Mouse (Mus musculus) adrenal gland, postnatal 25 days (tissue): Measurements from ENCODE around the gene Ttc36. TPM values are rescaled to one million over a fixed set of nuclear protein-coding genes. Genes with fewer than 3 reads are reported as not detected.

Source experiments
- DNase-seq: peaks from one replicate; pipeline ENCODE4 v3.0.0; 2021; ENCODE audit warnings: mixed read lengths
- long read RNA-seq: library from polyadenylated mRNA; stranded (forward); transcript quantifications from one replicate; pipeline ENCODE4 v2.0.0, GENCODE M21; 2021
- total RNA-seq: library from RNA; stranded (reverse); gene quantifications from 2 replicates; pipeline ENCODE4 v1.2.3, GENCODE M21; 2021

Ttc36 gene
- 3.4 and 10.5 TPM in 2 replicates for total RNA-seq
- long read RNA-seq, transcript Ttc36-202 (2 exons, 470 nt): minor isoform, 8 of 211 reads
- long read RNA-seq, transcript Ttc36-201 (3 exons, 888 nt): major isoform, 196 of 211 reads
- long read RNA-seq, partial matches to known transcripts: 0 of 211 reads
- long read RNA-seq, other reads (novel, unspliced or antisense): 7 of 211 reads

DNA sequence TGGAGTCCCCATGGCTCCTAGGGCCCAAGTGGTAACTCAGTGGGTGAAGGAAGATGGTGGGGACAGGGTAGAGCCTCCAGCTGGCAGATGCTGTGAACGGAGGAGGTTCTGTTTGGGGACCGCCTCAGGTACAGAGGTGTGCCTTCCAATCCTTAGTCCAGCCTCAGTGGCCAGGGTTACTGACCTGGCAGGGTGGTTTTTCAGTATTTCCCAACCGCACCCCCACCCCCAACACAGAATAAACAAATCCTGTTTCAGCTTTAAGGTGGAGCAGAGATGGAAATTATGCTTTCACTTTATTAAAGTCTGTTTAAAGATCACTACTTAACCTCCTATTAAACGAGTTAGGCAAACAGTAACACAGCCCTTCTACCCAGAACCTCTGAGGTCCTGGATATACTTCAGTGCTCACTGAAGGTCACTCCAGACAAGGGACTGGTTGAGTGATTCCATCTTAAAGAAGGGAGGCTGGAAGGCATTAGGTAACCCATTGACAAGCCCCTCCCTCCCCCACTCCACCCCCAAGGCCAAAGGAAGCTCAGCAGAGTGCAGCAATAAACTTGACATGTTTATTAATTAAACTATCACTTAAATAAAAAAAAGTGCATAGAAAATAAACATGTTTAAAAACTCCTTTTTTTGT is at the start of gene Ttc36:
Gene Ttc36, minus strand, starts transcription at position 265 of the 643 bp plus-strand sequence.
- DNase-seq: no peak

DNA sequence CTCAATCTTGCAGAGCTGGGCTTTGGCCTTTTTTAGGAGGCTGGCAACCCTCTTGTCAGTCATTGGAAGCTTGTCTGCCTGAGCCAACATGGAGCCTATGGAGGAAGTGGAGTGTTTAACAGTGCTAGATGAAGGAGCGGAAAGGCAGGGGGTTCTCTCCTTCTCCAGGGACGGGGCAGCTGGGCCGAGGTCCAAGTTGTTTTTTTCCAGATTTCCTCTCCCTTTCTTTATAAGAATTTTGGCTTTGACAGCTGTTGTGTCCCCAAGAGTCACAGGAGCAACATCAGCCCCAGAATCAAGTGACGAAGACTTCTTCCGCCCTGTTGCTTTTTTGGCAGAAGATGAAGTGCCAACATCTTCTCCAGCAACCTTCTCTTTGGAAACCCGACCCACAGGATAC is 44.6 kb upstream of the Ttc36 start:
- no peak for DNase-seq

DNA sequence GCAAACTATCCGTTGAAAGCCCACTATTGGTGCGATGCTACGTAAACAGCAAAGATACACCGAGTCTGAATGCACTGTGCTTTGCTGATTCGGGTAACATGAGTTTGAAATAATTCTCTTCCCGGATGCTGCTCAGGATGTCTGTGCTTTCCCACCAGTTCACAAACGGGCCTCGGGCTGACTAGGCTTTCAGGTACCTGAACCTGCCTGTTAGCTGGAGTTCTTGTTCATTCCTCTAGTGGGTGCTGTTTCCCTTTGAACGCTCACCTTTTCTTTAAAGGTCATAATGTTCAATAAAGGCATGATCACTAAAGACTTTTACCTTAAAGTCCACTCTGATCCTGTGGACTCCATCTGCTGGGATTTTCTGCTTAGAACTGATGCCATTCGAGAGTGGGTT is 38.4 kb upstream of the Ttc36 start:
- no peak for DNase-seq

DNA sequence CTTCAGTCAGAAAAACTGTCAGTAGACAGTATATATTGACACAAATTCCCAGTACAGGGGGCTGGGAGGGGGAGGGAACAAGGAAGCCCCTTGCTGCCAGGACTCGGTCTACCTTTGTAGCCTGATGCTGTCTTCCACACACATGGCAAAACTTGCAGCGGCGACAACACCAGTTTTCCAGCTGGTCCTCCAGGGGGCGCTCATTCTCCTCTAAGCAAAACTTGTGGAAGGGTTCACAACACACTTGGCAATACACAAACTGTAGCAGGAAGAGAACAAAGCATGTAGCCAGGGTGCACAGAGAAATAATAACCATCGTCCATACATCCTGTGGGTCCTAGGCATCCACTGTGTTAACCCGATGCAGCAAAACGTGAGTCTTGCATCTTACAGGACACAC is 33.6 kb upstream of the Ttc36 start:
- DNase-seq: peak; percentile 81

DNA sequence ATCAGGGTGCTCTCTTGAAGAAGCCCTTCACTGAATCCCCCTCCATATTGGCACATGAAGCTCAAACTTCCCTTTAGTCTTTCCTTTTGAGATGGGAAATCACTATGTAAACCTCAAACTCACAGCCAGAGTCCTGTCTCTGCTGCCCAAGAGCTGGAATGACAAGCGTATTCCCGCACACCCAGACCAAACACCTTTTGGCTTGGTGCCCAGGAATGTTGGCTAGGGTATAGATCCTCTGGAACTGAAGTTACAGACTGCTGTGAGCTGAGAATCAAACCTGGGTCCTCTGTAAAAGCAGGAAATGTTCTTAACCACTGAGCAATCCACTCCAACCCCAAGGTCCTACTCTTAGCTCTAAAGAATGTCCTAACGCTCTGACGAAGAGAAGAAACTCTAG is 29.5 kb upstream of the Ttc36 start:
- DNase-seq: peak; percentile 46

DNA sequence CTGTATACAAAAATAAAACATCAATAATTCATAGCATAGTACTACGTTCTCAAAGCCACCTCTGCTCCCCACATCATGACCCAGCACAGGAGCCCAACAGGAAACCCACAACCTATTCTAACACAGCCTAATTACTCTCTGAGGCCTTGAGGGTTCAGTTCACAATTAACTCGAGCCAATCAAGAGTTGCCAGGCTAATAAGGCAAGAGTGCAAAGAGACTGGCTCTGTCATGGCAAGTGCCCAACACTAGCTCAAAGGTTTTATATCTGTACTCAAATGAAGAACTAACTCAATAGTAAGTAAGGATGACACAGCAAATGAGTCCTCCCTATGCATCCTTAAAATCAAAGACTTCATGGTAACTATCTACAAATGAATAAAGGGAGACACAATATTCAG is 27.6 kb upstream of the Ttc36 start:
- no peak for DNase-seq

DNA sequence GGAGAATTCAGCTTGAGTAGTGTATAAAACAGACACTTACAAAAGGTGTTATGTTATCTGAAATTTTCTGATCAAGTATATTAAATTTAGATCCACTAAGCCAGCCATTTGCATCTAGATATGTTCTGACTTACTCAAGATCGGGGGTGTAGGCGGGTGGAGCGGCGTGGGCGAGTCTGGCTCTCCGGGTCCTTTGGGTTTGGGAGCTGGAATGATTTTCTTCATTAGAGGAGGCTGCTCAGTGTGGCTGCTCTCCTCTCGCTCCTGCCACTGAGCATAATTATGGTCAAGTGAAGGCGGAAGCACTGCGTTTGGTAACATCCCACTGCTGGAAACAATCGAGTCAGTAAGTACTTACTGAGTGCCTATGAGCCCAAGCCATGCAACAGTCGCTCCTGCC is 26.1 kb upstream of the Ttc36 start:
- DNase-seq: no peak

DNA sequence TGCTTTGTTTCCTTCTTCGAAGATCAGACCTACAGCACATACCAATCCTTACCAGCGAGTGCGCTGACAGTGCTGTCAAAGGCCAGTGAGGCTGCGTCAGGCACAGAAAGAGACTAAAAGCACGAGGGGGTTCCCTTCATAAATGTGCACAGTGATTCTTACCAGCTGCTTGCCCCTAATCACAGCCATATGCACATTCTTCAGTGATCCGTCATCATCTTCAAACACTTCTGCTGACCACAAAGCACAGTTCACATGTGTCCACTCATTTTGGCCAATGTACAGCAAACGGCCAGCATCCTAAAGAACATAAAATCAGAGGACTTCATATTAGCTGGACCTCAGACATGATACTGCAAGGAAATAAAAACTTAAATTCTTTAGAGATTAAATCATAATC is 23.8 kb upstream of the Ttc36 start:
- DNase-seq: no peak

DNA sequence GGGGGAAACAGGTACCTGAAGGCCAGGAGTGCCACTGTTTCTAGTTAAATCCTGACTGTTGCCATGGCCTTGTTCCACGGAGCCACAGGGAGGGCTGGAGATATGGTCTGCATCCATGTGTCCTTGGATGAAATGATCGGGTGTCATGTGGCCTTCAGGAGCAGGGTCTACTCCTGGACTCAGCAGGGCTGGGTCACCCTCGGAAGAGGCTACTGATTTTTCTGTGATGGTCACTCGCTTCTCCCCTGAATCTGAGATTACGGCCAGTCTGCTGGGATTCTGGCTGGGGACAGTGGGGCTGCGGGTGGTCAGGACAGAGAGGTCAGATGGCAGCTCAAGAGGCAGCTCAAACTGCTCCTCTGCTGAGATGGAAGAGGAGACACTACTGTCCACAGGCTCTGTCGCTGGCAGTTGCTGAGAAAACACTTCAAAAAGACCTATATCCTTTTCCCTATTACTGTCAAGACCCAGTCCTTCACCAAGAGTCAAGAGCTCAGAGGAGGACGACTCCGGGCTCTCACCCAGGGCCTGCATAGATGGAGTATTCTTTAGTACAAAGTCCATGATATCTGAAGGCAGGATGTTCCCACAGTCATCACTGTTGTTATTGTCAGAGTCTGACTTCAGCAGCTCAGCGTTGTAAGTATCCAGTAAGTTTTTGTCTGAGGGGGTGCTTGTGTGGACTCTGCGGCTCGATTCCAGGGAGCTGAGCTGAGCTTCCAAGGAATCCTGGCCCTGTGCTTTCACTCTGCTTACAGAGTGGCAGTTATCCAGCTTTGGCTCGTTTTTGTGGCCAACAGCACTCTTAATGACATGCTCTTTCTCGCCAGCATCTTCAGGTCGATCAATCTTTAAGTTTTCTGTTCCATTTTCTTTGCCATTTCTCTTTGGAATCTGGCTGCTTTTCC is 17.3 kb upstream of the Ttc36 start:
- no peak for DNase-seq

DNA sequence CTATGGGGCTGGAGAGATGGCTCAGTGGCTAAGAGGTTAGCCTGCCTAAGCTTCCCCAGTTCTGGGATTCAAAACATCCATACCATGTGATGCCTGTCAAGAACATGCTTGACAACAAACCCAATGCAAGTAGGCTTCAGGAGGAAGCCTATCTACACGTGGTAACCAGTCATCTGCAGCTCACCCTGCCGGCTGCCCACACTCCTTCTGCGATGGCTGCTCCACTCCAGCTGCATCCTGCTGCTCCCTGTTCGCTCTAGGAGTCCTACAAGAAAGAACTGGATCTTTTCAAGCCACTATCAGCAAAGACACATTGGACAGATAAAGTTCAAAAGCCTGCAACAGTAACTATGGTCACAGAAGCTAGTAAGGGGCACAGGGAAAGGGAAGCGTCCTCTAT is 14.7 kb upstream of the Ttc36 start:
- DNase-seq: no peak

DNA sequence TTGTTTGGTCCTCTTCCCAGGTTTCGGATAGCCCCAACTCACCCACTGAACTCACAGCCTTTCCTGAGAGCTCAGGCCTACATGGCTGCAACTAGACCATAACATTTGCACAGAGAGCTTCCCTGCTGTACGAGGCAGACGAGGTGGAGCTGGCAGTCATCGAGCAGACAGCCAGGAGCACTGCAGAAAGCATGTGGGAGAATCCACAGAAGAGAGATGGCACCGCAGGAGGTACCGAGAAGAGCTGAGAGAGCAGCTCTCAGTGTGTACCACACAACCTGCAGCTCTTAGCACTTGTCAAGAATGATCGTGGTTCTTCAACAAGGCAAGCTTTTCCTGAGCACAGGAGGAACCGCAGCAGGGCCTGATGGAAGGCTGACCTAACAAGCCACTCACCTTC is 11.3 kb upstream of the Ttc36 start:
- no peak for DNase-seq

DNA sequence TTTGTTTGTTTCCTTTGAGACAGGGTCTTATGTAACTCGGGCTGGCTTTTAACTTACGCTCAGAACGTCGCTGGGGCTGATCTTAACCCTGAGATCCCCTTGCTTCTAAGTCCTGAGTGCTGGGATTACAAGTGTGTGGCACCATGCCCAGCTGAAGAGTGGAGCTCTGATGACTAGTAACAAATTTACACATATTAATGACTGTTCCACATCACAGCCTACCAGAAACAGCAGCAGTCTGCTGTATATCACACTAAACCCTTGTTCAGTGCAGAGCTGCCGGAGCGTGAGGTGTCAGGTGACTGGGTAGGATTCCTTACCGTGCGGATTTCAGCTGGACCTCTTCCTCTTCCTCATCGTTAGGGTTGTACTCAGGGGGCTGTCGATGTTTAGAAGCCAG is 7.4 kb upstream of the Ttc36 start:
- DNase-seq: no peak

DNA sequence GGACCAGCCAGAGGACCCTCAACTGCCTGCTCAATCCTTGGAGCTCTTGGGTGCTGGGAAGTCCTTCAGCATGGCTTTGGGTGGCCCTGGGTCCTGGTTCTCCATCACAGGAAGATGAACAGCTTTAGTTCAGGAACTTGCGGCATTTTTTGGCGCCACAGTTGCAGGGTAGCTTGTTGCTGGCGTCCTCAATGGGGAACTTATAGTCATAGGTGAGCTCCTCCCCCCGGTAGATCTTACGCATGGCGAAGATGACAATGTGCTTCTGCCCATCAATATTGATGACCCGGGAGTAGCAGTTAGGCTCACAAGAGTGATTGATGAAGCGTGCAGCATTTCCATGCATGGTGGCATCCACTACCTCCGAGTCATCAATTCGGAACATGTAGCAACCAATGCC is 4.9 kb upstream of the Ttc36 start:
- DNase-seq: no peak

DNA sequence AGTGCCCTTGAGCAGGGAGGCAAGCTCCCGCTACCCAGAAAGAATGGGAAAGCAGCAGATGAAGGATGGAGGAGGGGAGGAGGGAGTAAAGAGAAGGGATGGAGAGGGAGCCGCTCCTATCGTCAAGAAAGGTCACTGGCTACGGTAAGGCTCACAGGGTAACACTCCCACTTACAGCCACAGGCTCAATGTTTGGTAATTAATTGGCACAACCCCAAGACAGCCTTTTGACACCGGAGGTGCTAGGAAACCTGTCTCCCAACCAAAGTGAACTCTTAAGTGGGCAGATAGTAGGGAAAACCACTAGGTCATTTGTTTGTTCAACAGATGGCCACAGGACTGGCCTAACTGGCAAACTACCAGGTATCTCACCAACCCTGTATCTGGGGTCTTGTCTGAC is 4.3 kb upstream of the Ttc36 start:
- no peak for DNase-seq

DNA sequence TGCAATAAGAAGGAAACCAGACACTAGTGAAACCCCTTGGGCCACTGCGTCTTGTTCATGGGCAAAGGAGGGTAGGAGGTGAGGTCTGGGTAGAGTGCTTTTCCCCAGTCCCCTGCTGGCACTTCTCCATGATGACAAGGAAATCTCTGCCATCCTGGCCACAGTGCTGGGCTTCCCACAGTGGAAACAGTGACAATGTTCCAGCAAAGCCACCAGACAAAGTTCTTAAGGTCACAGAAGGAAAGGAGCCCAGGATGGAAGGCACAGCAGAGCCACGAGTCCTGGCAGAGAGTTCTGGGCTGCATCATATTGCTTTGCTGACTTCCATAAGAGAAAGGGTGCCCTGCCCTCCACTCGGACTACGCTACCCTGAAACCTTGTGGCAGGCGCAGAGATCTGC is 2.7 kb upstream of the Ttc36 start:
- DNase-seq: no peak

DNA sequence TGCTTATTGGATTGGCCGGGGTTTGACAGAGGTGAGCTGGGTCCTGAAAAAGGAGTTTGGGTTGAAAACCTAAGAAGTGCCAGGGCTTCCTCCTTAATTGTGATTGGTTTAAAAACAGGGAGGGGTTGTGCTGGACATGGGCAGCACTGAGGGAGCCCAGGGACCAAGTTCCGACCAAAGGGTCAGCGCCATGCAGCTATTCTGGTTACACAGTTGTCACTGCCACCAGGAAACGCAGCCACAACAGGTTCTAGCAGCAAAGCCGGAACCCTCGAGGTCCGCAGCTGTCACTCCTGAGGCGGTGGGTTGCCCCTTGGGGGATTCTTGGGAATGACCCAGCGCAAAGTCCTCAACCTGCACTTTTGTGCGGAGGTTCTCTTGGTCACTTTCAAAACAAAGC is 1.8 kb upstream of the Ttc36 start:
- no peak for DNase-seq

DNA sequence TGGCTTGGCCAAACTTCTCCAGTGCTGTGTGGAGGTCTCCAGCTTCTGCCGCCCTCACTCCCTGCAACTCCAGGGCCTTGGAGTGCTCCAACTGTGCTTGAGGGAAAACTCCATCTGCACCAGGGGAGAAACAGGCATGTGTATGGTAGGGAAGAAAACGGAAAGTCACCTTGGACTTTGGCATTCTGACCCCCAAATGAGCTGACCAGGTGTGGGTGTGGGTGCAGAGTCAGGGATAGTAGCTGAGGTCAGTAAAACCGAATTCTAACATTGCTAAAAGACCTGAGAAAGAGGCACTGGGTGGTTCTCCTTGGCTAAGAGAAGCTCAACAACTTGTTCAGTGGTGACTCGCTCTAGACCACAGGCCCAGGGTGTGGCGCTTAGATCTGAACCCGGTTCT is 1.2 kb downstream of the Ttc36 start:
- DNase-seq: no peak

DNA sequence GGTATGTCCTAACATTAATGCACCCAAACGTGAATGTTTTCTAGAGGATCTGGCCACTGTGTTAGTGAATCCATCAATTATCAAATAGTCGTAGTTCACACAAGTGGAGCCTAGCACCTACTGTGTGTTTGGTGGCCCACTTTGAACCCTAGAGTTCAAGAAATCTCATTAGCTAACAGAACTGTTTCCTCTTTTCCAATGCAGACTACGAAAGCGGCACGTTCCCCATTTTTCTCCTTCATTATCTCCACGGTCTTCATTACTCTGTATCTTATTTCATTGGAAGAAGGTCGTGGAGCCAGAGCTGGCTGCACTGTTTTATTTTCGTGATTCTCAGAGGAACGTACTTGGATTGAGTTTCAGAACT is 2.9 kb downstream of the Ttc36 start:
- DNase-seq: no peak

DNA sequence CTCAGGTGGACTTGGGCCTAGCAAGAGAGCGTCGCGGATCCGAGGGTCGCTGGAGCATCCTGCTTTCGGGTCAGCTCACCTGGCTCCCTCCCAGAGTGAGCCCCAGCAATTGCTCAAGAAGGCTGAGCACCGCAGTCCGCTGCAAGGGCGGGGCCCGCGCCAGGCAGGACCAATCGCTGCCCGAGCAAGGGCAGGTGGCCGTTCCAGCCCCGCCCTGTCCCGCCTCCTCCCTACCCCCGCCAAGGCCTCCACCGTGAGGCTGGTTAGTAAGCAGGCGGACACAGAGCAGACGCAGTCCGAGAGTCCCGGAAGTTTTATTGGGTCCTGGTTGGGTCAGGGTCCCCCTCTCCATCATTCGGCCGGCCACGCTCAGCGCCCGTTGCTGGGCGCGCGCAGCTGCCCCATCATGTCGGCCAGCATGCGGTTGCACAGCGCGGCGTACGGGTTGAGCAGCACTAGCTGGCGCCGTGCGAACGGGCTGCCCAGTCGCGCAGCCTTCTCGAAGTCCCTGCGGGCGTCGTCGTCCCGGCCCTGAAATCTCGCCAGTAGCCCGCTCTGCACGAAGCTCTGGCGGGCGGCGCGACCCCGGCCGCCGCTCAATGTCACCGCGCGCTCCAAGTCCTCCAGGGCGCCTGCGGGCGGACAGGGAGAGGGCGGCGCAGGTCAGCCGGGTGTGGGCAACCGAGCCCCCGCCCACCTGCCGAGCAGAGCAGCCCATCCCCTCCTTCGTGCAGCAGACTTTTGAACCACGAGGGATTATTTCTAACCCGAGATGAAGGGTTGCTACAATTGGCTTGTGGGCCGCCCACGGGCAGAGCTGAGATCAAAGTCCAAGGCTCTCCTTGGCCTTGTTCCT is 3.5 kb downstream of the Ttc36 start, which contains the start of gene Tmem25:
Gene Tmem25, minus strand, starts transcription at position 206 of the 856 bp plus-strand sequence.
- peak; percentile 93 for DNase-seq

DNA sequence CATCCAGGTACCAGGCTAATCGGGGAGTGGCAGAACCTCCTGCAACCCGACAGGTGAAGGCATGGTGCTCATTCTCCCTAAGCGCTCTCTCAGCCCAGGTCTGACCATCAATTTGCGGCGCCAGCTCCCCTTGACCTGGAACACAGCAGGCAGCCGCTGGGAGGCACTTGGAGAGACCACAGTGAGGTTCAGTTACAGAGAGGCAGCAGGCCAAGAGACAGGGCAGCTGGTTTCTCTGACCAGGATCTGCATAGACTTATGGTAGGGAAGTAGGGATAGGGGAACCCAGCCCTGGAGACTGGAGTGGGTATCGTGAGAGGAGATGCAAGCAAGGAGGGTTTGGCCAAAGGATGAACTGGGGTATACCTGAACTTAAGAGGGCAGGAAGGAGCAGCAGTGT is 4.6 kb downstream of the Ttc36 start:
- no peak for DNase-seq

DNA sequence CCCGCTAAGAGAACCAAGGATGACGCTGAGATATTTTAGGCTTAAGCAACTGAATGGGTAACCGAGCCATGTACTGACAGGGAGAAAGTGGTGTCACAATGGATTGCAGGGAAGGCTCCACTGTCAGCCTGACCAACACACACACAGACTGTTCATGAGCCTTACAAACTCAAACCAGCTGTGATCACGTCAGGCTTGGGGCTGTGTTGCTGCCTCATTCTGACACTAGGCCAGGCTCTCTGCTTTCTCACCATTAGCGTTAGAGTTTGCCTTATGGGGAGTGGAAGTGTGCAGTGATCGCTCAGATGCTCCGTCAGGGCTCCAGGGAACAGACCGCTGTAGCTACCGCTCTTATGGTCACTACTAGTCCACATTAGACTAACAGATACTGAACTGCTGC is 10.0 kb downstream of the Ttc36 start:
- DNase-seq: no peak
